Comparison of ENCODE assay signal across 1 mouse cellular context in genomic region chr7:29180854-29181236, GRCm38 (mm10).
TF ChIP-seq lines count a peak whose summit lies in the region.

No protein-coding gene starts in this region.

TF ChIP-seq in MEL, 35 proteins besides CTCF, POLR2A, EP300 and RAD21:
- TF ChIP-seq MXI1 (IDR thresholded peaks at IDR 0.05; ENCODE audit: low read depth, low read length), result peak; percentile 24; the same call in 1 of the 2 replicates
- 0 out of 2 replicates have a peak, but pooled peaks have one; percentile 13 for TF ChIP-seq GATA1 (IDR thresholded peaks at IDR 0.05; ENCODE audit: low read depth, low read length)
- TF ChIP-seq MYC (IDR thresholded peaks at IDR 0.05; ENCODE audit: low read depth, low read length), result peak; percentile 11; the same call in 1 of the 2 replicates
- TF ChIP-seq CHD1 (IDR thresholded peaks at IDR 0.05; ENCODE audit: low read depth, low read length), result no peak
TF ChIP-seq in MEL: peak in this region for 3.
